Mouse (Mus musculus) midbrain, embryonic 16.5 days (tissue): Measurements from ENCODE around the gene Poln. TPM values are rescaled to one million over a fixed set of nuclear protein-coding genes. Genes with fewer than 3 reads are reported as not detected.

Experiments
- ATAC-seq: fragments of 200-750 bp; cut with Nextera tagmentation; 2 replicates; pipeline ENCODE4 v1.8.0; 2017; ENCODE audit warnings: moderate TSS enrichment
- H3K27ac ChIP-seq: fragments of 300-500 bp; sonication (generic); 2 replicates; pipeline ENCODE4 v1.5.1; 2014; ENCODE audit warnings: mild to moderate bottlenecking, low read length, mixed read lengths
- H3K27me3 ChIP-seq: fragments of 300-500 bp; sonication (generic); 2 replicates; pipeline ENCODE4 v1.6.1; 2014; ENCODE audit warnings: low read depth, low read length, mixed read lengths; ENCODE audit not compliant: control insufficient read depth, insufficient read depth
- H3K36me3 ChIP-seq: fragments of 300-500 bp; sonication (generic); 2 replicates; pipeline ENCODE4 v1.6.1; 2014; ENCODE audit warnings: mild to moderate bottlenecking, low read length, moderate library complexity, mixed read lengths; ENCODE audit not compliant: control insufficient read depth, insufficient read depth
- H3K4me1 ChIP-seq: fragments of 300-500 bp; sonication (generic); 2 replicates; pipeline ENCODE4 v1.6.1; 2014; ENCODE audit warnings: mild to moderate bottlenecking, low read length, mixed read lengths; ENCODE audit not compliant: control insufficient read depth, insufficient read depth
- H3K4me2 ChIP-seq: fragments of 300-500 bp; sonication (generic); 2 replicates; pipeline ENCODE4 v1.6.1; 2014; ENCODE audit warnings: mild to moderate bottlenecking, low read length, mixed read lengths
- H3K4me3 ChIP-seq: fragments of 300-500 bp; sonication (generic); 2 replicates; pipeline ENCODE4 v1.5.1; 2014; ENCODE audit warnings: low read depth, mild to moderate bottlenecking, low read length, moderate library complexity, mixed read lengths
- H3K9ac ChIP-seq: fragments of 300-500 bp; sonication (generic); 2 replicates; pipeline ENCODE4 v1.6.1; 2014; ENCODE audit warnings: low read depth, low read length, mixed read lengths
- H3K9me3 ChIP-seq: fragments of 300-500 bp; sonication (generic); replicated peaks from 2 replicates; pipeline ENCODE4 v1.6.1; 2014; ENCODE audit warnings: mild to moderate bottlenecking, low read length, mixed read lengths; ENCODE audit not compliant: control insufficient read depth, poor library complexity, severe bottlenecking
- WGBS: fragments of 180-500 bp; shearing (Covaris S2); extraction: QIAGEN DNeasy Blood & Tissue Kit; methylation state at CpG from one replicate; pipeline ENCODE4 v1.1.7; 2014; 5-methylcytosine and 5-hydroxymethylcytosine counted together
- polyA plus RNA-seq: library from polyadenylated mRNA; unstranded; fragments of >200 nt; fragmentation: Nextera tagmentation; extraction: Ambion mirVana; gene quantifications from 2 replicates; pipeline ENCODE4 v1.2.1, GENCODE M21; 2015

Gene Poln
- polyA plus RNA-seq, 1 experiment from 2014 or later, result 0.18 TPM

- 83% methylated on average over 3 of the region's 3 CpGs for WGBS
- H3K9ac ChIP-seq, result peak overlapping the region; percentile 68
- no peaks in the 10 kb centered on the region for H3K9me3 ChIP-seq
- H3K27ac ChIP-seq, result peak overlapping the region; percentile 92
- peak overlapping the region; percentile 57 for H3K4me3 ChIP-seq
- ATAC-seq, result no peak
- peaks cover 11% of the 10 kb centered on the region for H3K36me3 ChIP-seq
- no peaks in the 10 kb centered on the region for H3K27me3 ChIP-seq
- peak overlapping the region; percentile 81 for H3K4me2 ChIP-seq
- H3K4me1 ChIP-seq, result peaks cover 13% of the 10 kb centered on the region
These were observed 706 bp upstream of the Poln start for GRCm38 (mm10) chr5:34169954-34170353.

GRCm38 (mm10) chr5:34167857-34168256 lies 1.4 kb downstream of the Poln start:
- Histone ChIP-seq H3K36me3 (peaks cover 3% of the 10 kb centered on the region; the same call in 1 of the 2 replicates), H3K4me2 (no peak overlapping the region), H3K9ac (no peak overlapping the region), H3K27ac (no peak overlapping the region), H3K4me1 (peaks cover 13% of the 10 kb centered on the region), H3K9me3 (no peaks in the 10 kb centered on the region), H3K27me3 (no peaks in the 10 kb centered on the region), H3K4me3 (no peak overlapping the region)
- no peak for ATAC-seq
- 84% methylated on average over 4 of the region's 4 CpGs for WGBS

GRCm38 (mm10) chr5:34165793-34166192 lies 3.5 kb downstream of the Poln start:
- H3K4me1 ChIP-seq, result peaks cover 13% of the 10 kb centered on the region
- H3K9me3 ChIP-seq, result no peaks in the 10 kb centered on the region
- no peak overlapping the region for H3K27ac ChIP-seq
- H3K36me3 ChIP-seq, result peaks cover 6% of the 10 kb centered on the region; the same call in 1 of the 2 replicates
- no peak overlapping the region for H3K9ac ChIP-seq
- no peak for ATAC-seq
- no peaks in the 10 kb centered on the region for H3K27me3 ChIP-seq
- H3K4me3 ChIP-seq, result no peak overlapping the region
- H3K4me2 ChIP-seq, result no peak overlapping the region
- WGBS, result 87% methylated on average over 4 of the region's 4 CpGs

- Histone ChIP-seq H3K4me1 (no peaks in the 10 kb centered on the region), H3K4me2 (no peak overlapping the region), H3K9ac (no peak overlapping the region), H3K4me3 (no peak overlapping the region), H3K27me3 (no peaks in the 10 kb centered on the region), H3K27ac (no peak overlapping the region), H3K36me3 (no peaks in the 10 kb centered on the region), H3K9me3 (no peaks in the 10 kb centered on the region)
- ATAC-seq, result no peak
These were observed 20.8 kb downstream of the Poln start for GRCm38 (mm10) chr5:34148476-34148875.

- WGBS, result 92% methylated on average over 3 of the region's 3 CpGs
- Histone ChIP-seq H3K4me3 (no peak overlapping the region), H3K4me2 (no peak overlapping the region)
These were observed 21.7 kb downstream of the Poln start for GRCm38 (mm10) chr5:34147554-34147953.

GRCm38 (mm10) chr5:34139751-34140150 lies 29.5 kb downstream of the Poln start:
- Histone ChIP-seq H3K9ac (no peak overlapping the region), H3K36me3 (no peaks in the 10 kb centered on the region), H3K4me2 (no peak overlapping the region), H3K4me1 (no peaks in the 10 kb centered on the region), H3K4me3 (no peak overlapping the region), H3K9me3 (no peaks in the 10 kb centered on the region), H3K27me3 (no peaks in the 10 kb centered on the region), H3K27ac (no peak overlapping the region)
- WGBS, result 10% methylated on average over 1 of the region's 1 CpGs
- no peak for ATAC-seq

More at GRCm38 (mm10) chr5:34147554-34147953, 21.7 kb downstream of the Poln start:
- no peak for ATAC-seq
- Histone ChIP-seq H3K9ac (no peak overlapping the region), H3K9me3 (no peaks in the 10 kb centered on the region), H3K27ac (no peak overlapping the region), H3K27me3 (no peaks in the 10 kb centered on the region), H3K4me1 (no peaks in the 10 kb centered on the region), H3K36me3 (no peaks in the 10 kb centered on the region)

- H3K36me3 ChIP-seq, result no peaks in the 10 kb centered on the region
- H3K27me3 ChIP-seq, result no peaks in the 10 kb centered on the region
- H3K9ac ChIP-seq, result no peak overlapping the region
- no peak overlapping the region for H3K4me2 ChIP-seq
- no peak for ATAC-seq
- 88% methylated on average over 2 of the region's 2 CpGs for WGBS
- H3K27ac ChIP-seq, result no peak overlapping the region
- no peaks in the 10 kb centered on the region for H3K4me1 ChIP-seq
- H3K4me3 ChIP-seq, result no peak overlapping the region
- H3K9me3 ChIP-seq, result no peaks in the 10 kb centered on the region
These were observed 36.5 kb downstream of the Poln start for GRCm38 (mm10) chr5:34132731-34133130.

- H3K27ac ChIP-seq, result no peak overlapping the region
- no peaks in the 10 kb centered on the region for H3K4me1 ChIP-seq
- H3K4me2 ChIP-seq, result no peak overlapping the region
- H3K36me3 ChIP-seq, result no peaks in the 10 kb centered on the region
- 31% methylated on average over 1 of the region's 1 CpGs for WGBS
- H3K27me3 ChIP-seq, result no peaks in the 10 kb centered on the region
- no peak overlapping the region for H3K9ac ChIP-seq
- H3K9me3 ChIP-seq, result no peaks in the 10 kb centered on the region
- ATAC-seq, result no peak
- H3K4me3 ChIP-seq, result no peak overlapping the region
These were observed 45.1 kb downstream of the Poln start for GRCm38 (mm10) chr5:34124131-34124530.

- H3K4me3 ChIP-seq, result no peak overlapping the region
- no peak overlapping the region for H3K9ac ChIP-seq
- no peaks in the 10 kb centered on the region for H3K4me1 ChIP-seq
- H3K36me3 ChIP-seq, result no peaks in the 10 kb centered on the region
- WGBS, result 88% methylated on average over 3 of the region's 3 CpGs
- H3K27ac ChIP-seq, result no peak overlapping the region
- no peaks in the 10 kb centered on the region for H3K27me3 ChIP-seq
- H3K4me2 ChIP-seq, result no peak overlapping the region
- ATAC-seq, result no peak
- H3K9me3 ChIP-seq, result no peaks in the 10 kb centered on the region
These were observed 50.0 kb downstream of the Poln start for GRCm38 (mm10) chr5:34119121-34119856.
